Mouse (Mus musculus) Muller cell, postnatal 12 days (primary cell): Measurements from ENCODE around the gene Adam22.
"Not testable (repeated sequence)": the region's sequence is repeated elsewhere in the genome, so short reads cannot be mapped to it uniquely, and the experiment has no call there.

Source experiments
- DNase-seq: peaks from one replicate; pipeline ENCODE4 v3.0.0-alpha.2; 2015; ENCODE audit errors: inconsistent ontology term

Adam22 gene

DNA sequence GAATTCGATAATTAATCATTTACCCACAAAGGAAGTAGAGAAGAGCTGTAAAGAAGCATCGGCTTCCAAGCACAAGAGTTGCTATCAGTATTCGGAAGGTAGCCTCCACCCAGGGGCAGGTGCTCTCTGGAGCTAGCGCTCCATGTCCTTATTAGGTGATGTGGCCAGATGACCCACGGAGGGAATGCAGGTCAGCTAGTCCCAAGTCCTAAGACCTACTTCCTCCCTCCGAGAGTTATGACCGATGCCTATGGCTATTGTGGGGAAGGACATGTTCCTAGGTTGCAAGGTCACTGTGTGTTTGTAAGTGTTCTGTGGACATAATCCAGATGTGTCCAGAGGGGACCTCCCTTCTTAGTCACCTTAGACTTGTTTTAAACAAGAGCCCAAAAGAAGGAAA lies 309.9 kb downstream of the Adam22 start:
- no peak for DNase-seq

DNA sequence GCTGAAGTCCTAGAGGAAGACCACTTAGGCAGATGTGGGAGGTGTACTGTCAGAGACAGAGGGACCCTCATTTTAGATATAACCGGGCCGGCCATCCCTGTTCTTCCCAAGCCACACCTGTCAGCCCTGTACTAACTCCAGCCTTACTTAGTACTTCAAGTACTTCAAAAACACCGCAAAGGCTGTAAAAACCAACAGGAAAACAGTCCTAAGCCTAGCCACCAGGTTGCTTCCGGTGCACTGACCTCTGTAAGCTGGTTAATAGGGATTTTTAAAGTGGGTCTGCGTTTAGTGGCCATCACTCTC lies 311.0 kb downstream of the Adam22 start:
- DNase-seq = no peak

GRCm38 (mm10) chr5:8056141-8057017 lies 311.6 kb downstream of the Adam22 start:
- peak; percentile 91 for DNase-seq

GRCm38 (mm10) chr5:8055721-8056129 lies 312.2 kb downstream of the Adam22 start:
- DNase-seq = no peak

GRCm38 (mm10) chr5:8053827-8054226 lies 314.1 kb downstream of the Adam22 start:
- DNase-seq = peak; percentile 26

- no peak for DNase-seq
These were observed 322.1 kb downstream of the Adam22 start, which contains the start of gene Sri for GRCm38 (mm10) chr5:8045855-8046254. Gene Sri (plus strand): TSS chr5:8046078.

GRCm38 (mm10) chr5:8034596-8034995 lies 333.4 kb downstream of the Adam22 start:
- DNase-seq = not testable (repeated sequence)
